Mouse (Mus musculus) myocyte (in vitro differentiated cells): Measurements from ENCODE around the gene Tbc1d2.

Experiments
- CEBPB ChIP-seq: IDR thresholded peaks from 2 replicates; pipeline ENCODE4 v1.6.1; 2011; ENCODE audit warnings: mild to moderate bottlenecking, moderate library complexity; ENCODE audit not compliant: poor library complexity, insufficient read depth, severe bottlenecking
- MAX ChIP-seq: IDR thresholded peaks from one replicate; pipeline ENCODE4 v1.6.1; 2011; ENCODE audit warnings: low read depth, mild to moderate bottlenecking, control low read depth
- MYOD1 ChIP-seq, 3 experiments: IDR thresholded peaks; one replicate each; pipeline ENCODE4 v1.6.1; 2011; ENCODE audit warnings: control low read depth in 2 of 3, low read depth in 2 of 3, mild to moderate bottlenecking in 2 of 3, moderate library complexity in 1 of 3; ENCODE audit not compliant: insufficient read length in 2 of 3, control insufficient read depth in 1 of 3
- MYOG ChIP-seq, 3 experiments: IDR thresholded peaks; one replicate each; pipeline ENCODE4 v1.6.1; 2011; ENCODE audit warnings: control low read depth in 2 of 3, low read depth in 2 of 3, mild to moderate bottlenecking in 2 of 3; ENCODE audit not compliant: insufficient read length in 2 of 3, control insufficient read depth in 1 of 3, insufficient read depth in 1 of 3
- POLR2A ChIP-seq: IDR thresholded peaks from one replicate; pipeline ENCODE4 v1.6.1; 2011; ENCODE audit warnings: low read depth, mild to moderate bottlenecking, control low read depth, moderate library complexity; ENCODE audit not compliant: insufficient read length
- POLR2AphosphoS2 ChIP-seq: IDR thresholded peaks from one replicate; pipeline ENCODE4 v1.6.1; 2011; ENCODE audit warnings: low read depth, control low read depth; ENCODE audit not compliant: insufficient read length
- REST ChIP-seq: IDR thresholded peaks from one replicate; pipeline ENCODE4 v1.6.1; 2011; ENCODE audit warnings: mild to moderate bottlenecking, control low read depth, moderate library complexity; ENCODE audit not compliant: insufficient read depth, insufficient read length
- TCF12 ChIP-seq: IDR thresholded peaks from one replicate; pipeline ENCODE4 v1.6.1; 2011; ENCODE audit warnings: mild to moderate bottlenecking, control low read depth; ENCODE audit not compliant: poor library complexity, insufficient read depth, severe bottlenecking
- USF1 ChIP-seq: IDR thresholded peaks from one replicate; pipeline ENCODE4 v1.6.1; 2011; ENCODE audit warnings: low read depth, mild to moderate bottlenecking, control low read depth, moderate library complexity

DNA sequence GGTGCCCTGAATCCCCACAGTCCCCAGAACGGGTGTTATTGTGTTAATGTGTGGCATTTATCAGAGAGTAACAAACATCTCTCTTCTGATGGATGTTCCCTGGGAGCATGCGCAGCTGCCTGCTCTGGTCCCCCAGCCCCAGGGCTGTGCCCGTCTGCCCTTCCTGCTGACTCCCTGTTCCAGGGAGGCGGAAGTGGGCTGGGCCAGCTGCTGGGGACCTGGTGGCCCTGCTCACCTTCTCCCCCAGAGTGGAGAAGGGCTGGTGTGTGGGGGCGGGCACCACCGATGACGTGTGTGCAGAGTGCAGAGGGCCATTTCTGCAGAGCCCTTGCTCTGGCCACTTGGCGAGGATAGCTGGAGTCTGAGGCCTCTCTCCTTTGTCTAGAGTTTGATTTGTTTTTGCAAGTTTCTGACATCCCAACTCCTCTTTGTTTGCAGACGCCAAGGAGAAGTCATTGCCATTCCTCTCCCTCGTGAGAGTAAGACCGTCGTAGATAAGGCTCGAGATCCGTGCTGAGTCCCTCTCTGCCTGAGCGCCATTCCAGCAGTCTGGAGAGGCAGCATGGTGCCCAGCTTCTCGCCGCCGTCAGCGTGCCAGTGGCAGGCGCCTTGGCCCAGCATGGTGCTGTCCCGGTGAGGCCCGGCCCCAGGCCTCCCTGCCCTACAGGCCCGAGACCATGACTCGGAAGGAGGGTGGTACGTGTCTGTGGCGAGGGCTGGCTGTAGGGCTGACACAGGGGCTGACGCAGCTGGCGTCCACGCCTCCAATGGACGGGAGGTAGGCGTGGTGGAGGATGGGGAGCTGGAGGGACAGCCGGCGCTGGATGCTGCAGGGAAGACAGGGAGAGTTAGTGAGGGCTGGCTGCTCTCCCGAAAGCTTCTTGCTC, 14.4 kb upstream of the Tbc1d2 start:
- TF ChIP-seq POLR2A (no peak), USF1 (no peak), MAX (no peak), REST (no peak), TCF12 (no peak), MYOG (IDR thresholded peaks at IDR 0.05; ENCODE audit: control insufficient read depth in 1 of 3, insufficient read depth in 1 of 3, insufficient read length in 2 of 3, low read depth in 2 of 3) (peak in 2 of 3 experiments; percentile 1 to 14), CEBPB (no peak), POLR2AphosphoS2 (no peak), MYOD1 (IDR thresholded peaks at IDR 0.05; ENCODE audit: control insufficient read depth in 1 of 3, insufficient read length in 2 of 3, low read depth in 2 of 3) (no peak)
